Mouse (Mus musculus): ENCODE data around the gene P2rx1.

The P2rx1 gene

DNA sequence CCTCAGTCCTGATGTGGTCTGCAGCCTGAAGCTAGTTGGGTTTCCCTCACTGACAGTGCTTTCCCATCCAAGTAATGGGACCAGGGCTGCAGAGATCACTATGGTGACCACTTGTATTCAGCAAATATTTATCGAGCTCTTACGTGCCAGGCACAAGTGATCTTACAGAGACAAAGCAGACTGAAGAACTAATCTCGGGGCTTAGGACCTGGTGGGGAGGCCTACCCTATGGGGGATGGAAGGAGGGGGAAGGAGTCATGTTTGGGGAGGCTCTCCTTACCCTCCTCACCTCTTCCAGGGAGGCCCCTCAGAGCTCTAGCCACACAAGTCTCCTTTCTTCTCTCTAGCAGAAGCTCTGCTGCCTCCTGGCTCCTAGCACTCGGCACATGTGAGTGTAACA lies 24.9 kb downstream of the P2rx1 start:
- DNase-seq = no peak

- no peak for DNase-seq
These were observed 25.5 kb downstream of the P2rx1 start for GRCm38 (mm10) chr11:73024236-73024904.

GRCm38 (mm10) chr11:73026961-73027360 lies 28.1 kb downstream of the P2rx1 start:
- no peak for DNase-seq

- DNase-seq = peak; percentile 93
These were observed 32.1 kb downstream of the P2rx1 start for GRCm38 (mm10) chr11:73030821-73031498.

DNA sequence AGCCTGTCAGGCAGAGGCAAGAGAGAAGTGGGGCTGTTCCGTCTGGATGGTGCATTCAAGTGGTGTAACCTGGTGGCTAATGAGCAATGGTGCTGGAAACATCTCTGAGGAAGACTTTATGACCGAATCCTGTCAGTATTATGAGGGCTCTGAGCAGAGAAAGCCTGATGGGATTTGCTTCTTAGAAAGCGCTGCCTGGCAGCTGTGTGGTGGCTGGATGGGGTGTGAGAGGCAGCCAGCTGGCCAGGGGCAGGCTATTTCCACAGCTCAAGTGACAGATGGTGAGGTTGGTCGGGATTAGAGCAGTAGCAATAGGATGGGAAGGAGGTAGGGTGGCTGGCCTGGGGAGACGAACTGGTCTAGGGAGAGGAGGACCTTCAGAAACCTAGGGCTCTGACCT lies 32.6 kb downstream of the P2rx1 start:
- DNase-seq = no peak

DNA sequence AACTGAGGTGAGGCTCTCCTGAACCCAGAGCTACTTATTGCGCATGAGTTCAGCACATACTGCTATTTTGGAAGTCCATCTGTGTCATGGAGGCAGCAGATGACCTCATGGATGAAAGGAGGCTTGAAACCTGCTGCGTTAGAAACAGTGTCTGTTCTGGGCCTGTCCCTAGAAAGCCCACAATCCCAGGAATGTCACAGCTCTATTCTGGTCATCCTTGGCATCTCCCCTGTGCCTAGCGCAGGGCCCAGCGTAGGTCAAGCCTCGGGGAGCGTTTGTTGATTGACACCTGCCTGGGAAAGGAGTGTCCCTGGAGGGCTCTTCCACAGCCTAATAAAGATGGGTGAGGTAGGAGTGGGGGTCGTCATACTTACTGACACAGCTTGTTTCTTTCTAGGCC lies 37.2 kb downstream of the P2rx1 start:
- no peak for DNase-seq

DNA sequence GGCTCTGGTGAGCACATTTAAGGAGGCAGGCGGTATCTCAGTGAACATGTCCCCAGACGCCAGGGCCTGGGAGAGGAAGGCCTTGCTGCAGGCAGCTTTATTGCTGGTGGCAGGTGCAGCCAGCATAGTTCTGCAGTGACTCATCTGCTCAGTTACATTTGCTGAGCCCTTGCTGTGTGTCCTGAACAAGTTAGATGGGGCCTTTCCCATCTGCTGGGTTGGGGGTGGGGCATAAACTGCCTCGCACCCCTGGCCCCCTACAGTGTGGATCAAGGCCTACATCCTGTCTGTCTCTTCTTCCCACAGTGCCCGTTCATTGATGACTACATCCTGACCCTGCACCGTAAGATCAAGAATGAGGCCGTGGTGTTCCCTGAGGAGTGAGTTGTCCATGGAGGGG lies 38.0 kb downstream of the P2rx1 start:
- no peak for DNase-seq

DNA sequence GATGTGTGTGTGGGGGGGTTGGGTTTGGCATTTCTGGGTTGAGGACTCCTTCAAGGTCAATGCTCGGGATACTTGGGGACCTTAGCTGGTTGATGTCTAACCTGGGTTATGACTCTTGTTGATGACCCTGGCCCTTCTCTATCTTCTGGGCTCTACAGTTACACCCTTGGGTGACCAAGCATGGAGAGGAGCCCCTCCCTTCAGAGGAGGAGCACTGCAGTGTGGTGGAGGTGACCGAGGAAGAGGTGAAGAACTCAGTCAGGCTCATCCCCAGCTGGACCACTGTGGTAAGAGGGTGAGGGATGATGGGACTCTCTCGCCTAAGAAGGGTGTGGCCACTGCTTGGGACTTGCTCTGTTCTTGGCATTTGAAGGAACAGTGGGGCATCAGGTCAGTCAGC lies 38.8 kb downstream of the P2rx1 start:
- DNase-seq = no peak

GRCm38 (mm10) chr11:73039102-73039799 lies 40.3 kb downstream of the P2rx1 start:
- peak; percentile 68 for DNase-seq

GRCm38 (mm10) chr11:73044229-73044755 lies 45.4 kb downstream of the P2rx1 start:
- no peak for DNase-seq

- DNase-seq = no peak
These were observed 45.9 kb downstream of the P2rx1 start for GRCm38 (mm10) chr11:73044789-73045188.

GRCm38 (mm10) chr11:73047542-73047996 lies 48.7 kb downstream of the P2rx1 start, which contains the start of gene Ncbp3:
Gene Ncbp3 (plus strand): TSS chr11:73047783.
- peak; percentile 95 for DNase-seq

DNA sequence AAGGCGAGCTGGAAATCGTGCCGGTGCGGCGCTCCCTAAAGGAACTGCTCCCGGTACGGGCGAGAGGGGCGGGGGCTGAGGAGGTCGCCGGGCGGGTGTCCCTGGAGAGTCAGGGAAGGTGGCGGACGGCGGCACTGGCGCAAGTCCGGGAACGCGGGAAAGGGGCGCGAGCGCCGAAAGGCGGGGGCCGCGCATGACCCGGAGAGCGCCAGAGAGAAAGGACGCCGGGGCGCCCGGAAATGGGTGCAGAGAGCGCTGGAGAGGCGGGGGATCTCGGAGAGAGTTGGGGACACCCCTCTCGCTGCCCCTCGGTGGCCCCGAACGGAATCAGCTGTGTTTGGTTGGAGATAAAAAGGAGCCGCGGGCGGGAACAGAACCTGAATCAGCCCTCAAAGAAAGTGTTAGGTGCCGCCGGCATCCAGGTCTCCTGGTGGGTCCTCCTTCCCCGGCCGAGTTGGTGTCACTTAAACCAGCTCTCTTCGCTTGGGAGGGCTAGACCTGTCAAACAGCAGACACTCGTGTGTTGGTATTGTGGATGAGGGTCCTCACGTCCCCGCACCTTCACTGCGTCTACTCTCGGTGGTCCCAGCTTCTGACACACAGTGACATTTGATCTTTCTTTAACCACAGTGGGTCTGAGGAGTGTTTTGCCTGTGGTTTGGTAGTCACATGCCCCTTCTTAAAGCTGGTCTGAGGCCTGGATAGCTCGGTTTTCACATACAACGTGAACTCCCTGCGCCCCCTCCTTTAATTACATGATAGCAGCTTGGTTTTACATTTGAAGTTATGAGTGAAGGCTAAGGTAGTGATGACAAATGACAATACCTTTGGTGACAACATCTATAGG lies 49.4 kb downstream of the P2rx1 start:
- no peak for DNase-seq

DNA sequence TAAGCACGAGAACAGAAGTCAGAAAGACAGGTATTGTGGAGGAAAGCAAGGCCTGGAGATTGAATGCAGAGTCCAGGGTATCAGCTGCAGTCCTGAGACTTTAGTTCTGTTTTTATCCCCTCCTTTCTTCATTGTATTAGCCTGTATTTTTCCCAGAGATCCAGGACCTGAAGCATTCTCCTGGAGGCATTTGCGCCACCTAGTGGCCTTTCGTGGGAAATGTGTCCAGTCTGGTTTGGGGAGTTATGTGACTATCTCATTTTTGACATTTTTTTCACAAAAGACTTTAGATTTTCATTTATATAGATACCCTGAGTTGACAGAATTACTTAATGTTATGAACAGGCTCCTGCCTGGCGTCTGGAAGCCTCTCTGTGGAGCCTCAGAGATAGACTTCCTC lies 50.4 kb downstream of the P2rx1 start:
- peak; percentile 55 for DNase-seq

DNA sequence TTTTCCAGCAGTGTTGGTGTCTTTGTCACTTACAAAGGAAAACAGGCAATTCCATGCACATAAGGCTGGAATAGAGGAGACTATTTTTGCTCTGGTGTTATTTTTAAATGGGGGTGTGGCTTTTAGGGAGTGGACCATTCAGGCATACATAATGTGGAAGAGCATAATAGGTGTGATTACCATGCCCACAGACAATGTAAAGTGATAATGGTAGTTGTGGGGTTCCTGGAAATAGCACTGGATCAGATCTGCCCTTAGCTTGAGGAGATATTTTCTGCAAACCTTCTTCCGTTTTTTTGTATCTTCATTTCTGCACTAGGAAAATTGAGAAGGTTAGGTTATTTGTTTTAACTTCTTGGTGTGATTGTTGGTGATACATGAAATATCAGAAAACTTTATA lies 53.9 kb downstream of the P2rx1 start:
- no peak for DNase-seq

DNA sequence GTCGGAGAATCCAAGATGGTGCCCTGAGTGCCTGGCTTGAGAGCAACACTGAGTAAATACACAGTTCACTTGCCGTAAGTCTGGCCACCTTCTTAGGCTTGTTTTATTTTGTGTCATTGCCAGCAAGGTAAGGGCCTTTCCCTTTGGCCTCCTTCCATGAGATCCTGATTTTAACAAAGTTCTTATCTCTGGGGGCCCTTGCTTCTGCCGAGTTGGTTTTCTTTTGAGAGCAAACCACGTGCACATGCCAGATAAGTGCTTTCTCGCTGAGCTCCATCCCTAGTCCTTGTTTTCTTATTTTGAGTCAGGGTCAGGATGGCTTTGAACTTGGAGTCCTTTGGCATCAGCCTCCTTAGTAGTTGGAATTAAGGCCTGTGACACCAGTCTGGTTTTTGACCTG lies 58.8 kb downstream of the P2rx1 start:
- no peak for DNase-seq

- DNase-seq = no peak
These were observed 60.7 kb downstream of the P2rx1 start for GRCm38 (mm10) chr11:73059630-73060029.

GRCm38 (mm10) chr11:73061413-73061812 lies 62.5 kb downstream of the P2rx1 start:
- no peak for DNase-seq

All from layer of hippocampus, adult 9-11 months (tissue).